Mouse (Mus musculus): ENCODE data around the gene Rnf223. TPM values are rescaled to one million over a fixed set of nuclear protein-coding genes. Genes with fewer than 3 reads are reported as not detected.

The Rnf223 gene
- polyA plus RNA-seq, 2 experiments = 0.13 to 0.27 TPM

- Histone ChIP-seq H3K9me3 (ENCODE audit: control insufficient read depth, low read length) (no peaks in the 10 kb centered on the region), H3K9ac (replicated peaks) (no peak overlapping the region), H3K4me3 (ENCODE audit: insufficient read depth in 1 of 2, low read depth in 2 of 2, low read length in 2 of 2) (no peak overlapping the region), H3K27ac (no peak overlapping the region), H3K36me3 (replicated peaks; ENCODE audit: control insufficient read depth, insufficient read depth, low read depth) (peaks cover 7% of the 10 kb centered on the region), H3K4me1 (replicated peaks; ENCODE audit: control insufficient read depth in 2 of 2, insufficient read depth in 2 of 2, low read length in 1 of 2) (peaks cover 0 to 4% of the 10 kb centered on the region in 2 experiments; a peak in 2 of 4 replicates), H3K27me3 (ENCODE audit: control insufficient read depth, insufficient read depth, low read length) (no peaks in the 10 kb centered on the region), H3K4me2 (ENCODE audit: low read depth) (no peak overlapping the region)
- DNase-seq (ENCODE audit: low read depth in 3 of 3, low spot score in 3 of 3) (peak in 1 of 3 experiments; percentile 20), ATAC-seq (ENCODE audit: insufficient read depth) (no peak)
- WGBS (ENCODE audit: insufficient replicate concordance) = 69% methylated on average over 7 of the region's 7 CpGs
- TF ChIP-seq EP300 (IDR thresholded peaks at IDR 0.05; ENCODE audit: low read depth) = no peak
- no peak for TF ChIP-seq CTCF (IDR thresholded peaks at IDR 0.05; ENCODE audit: low read depth)
Measured at GRCm38 (mm10) chr4:156126841-156127240, 3.5 kb upstream of the Rnf223 start.

- H3K36me3 ChIP-seq (replicated peaks; ENCODE audit: control insufficient read depth, insufficient read depth, low read depth) = peaks cover 3% of the 10 kb centered on the region
- no peak overlapping the region for H3K27ac ChIP-seq
- H3K9ac ChIP-seq (replicated peaks) = no peak overlapping the region
- H3K4me2 ChIP-seq (ENCODE audit: low read depth) = no peak overlapping the region
- peaks cover 0 to 4% of the 10 kb centered on the region in 2 experiments; a peak in 2 of 4 replicates for H3K4me1 ChIP-seq (replicated peaks; ENCODE audit: control insufficient read depth in 2 of 2, insufficient read depth in 2 of 2, low read length in 1 of 2)
- no peak for TF ChIP-seq EP300 (IDR thresholded peaks at IDR 0.05; ENCODE audit: low read depth)
- H3K4me3 ChIP-seq (ENCODE audit: insufficient read depth in 1 of 2, low read depth in 2 of 2, low read length in 2 of 2) = no peak overlapping the region
- H3K9me3 ChIP-seq (ENCODE audit: control insufficient read depth, low read length) = no peaks in the 10 kb centered on the region
- ATAC-seq (ENCODE audit: insufficient read depth) (no peak), DNase-seq (ENCODE audit: low read depth in 3 of 3, low spot score in 3 of 3) (no peak)
- H3K27me3 ChIP-seq (ENCODE audit: control insufficient read depth, insufficient read depth, low read length) = no peaks in the 10 kb centered on the region
- WGBS (ENCODE audit: insufficient replicate concordance) = 61% methylated on average over 5 of the region's 5 CpGs
Measured at GRCm38 (mm10) chr4:156128746-156129145, 1.6 kb upstream of the Rnf223 start.

- 66% methylated on average over 10 of the region's 10 CpGs for WGBS (ENCODE audit: insufficient replicate concordance)
- ATAC-seq (ENCODE audit: insufficient read depth) (no peak), DNase-seq (ENCODE audit: low read depth in 3 of 3, low spot score in 3 of 3) (no peak)
Measured at GRCm38 (mm10) chr4:156130940-156131339, 627 bp downstream of the Rnf223 start.

GRCm38 (mm10) chr4:156133334-156133733 lies 3.0 kb downstream of the Rnf223 start:
- Histone ChIP-seq H3K27ac (no peak overlapping the region), H3K36me3 (replicated peaks; ENCODE audit: control insufficient read depth, insufficient read depth, low read depth) (no peaks in the 10 kb centered on the region), H3K4me3 (ENCODE audit: insufficient read depth in 1 of 2, low read depth in 2 of 2, low read length in 2 of 2) (no peak overlapping the region), H3K4me2 (ENCODE audit: low read depth) (no peak overlapping the region), H3K4me1 (replicated peaks; ENCODE audit: control insufficient read depth in 2 of 2, insufficient read depth in 2 of 2, low read length in 1 of 2) (no peaks in the 10 kb centered on the region), H3K9ac (replicated peaks) (no peak overlapping the region), H3K9me3 (ENCODE audit: control insufficient read depth, low read length) (no peaks in the 10 kb centered on the region), H3K27me3 (ENCODE audit: control insufficient read depth, insufficient read depth, low read length) (no peaks in the 10 kb centered on the region)
- TF ChIP-seq EP300 (IDR thresholded peaks at IDR 0.05; ENCODE audit: low read depth) (no peak), CTCF (IDR thresholded peaks at IDR 0.05; ENCODE audit: low read depth) (no peak)
- WGBS (ENCODE audit: insufficient replicate concordance) = 62% methylated on average over 5 of the region's 5 CpGs
- ATAC-seq (ENCODE audit: insufficient read depth) (no peak), DNase-seq (ENCODE audit: low read depth in 3 of 3, low spot score in 3 of 3) (no peak)

More at GRCm38 (mm10) chr4:156130940-156131339, 627 bp downstream of the Rnf223 start:
- H3K36me3 ChIP-seq (replicated peaks; ENCODE audit: control insufficient read depth, insufficient read depth, low read depth) = no peaks in the 10 kb centered on the region
- no peak overlapping the region for H3K4me3 ChIP-seq (ENCODE audit: insufficient read depth in 1 of 2, low read depth in 2 of 2, low read length in 2 of 2)
- peaks cover 0 to 4% of the 10 kb centered on the region in 2 experiments; a peak in 2 of 4 replicates for H3K4me1 ChIP-seq (replicated peaks; ENCODE audit: control insufficient read depth in 2 of 2, insufficient read depth in 2 of 2, low read length in 1 of 2)
- H3K4me2 ChIP-seq (ENCODE audit: low read depth) = no peak overlapping the region
- H3K27ac ChIP-seq = no peak overlapping the region
- H3K9ac ChIP-seq (replicated peaks) = no peak overlapping the region
- no peaks in the 10 kb centered on the region for H3K27me3 ChIP-seq (ENCODE audit: control insufficient read depth, insufficient read depth, low read length)
- H3K9me3 ChIP-seq (ENCODE audit: control insufficient read depth, low read length) = no peaks in the 10 kb centered on the region
- no peak for TF ChIP-seq CTCF (IDR thresholded peaks at IDR 0.05; ENCODE audit: low read depth)
- no peak for TF ChIP-seq EP300 (IDR thresholded peaks at IDR 0.05; ENCODE audit: low read depth)

GRCm38 (mm10) chr4:156133943-156134605 lies 3.8 kb downstream of the Rnf223 start:
- Histone ChIP-seq H3K4me1 (replicated peaks; ENCODE audit: control insufficient read depth in 2 of 2, insufficient read depth in 2 of 2, low read length in 1 of 2) (no peaks in the 10 kb centered on the region), H3K36me3 (replicated peaks; ENCODE audit: control insufficient read depth, insufficient read depth, low read depth) (no peaks in the 10 kb centered on the region), H3K4me3 (ENCODE audit: insufficient read depth in 1 of 2, low read depth in 2 of 2, low read length in 2 of 2) (no peak overlapping the region), H3K27ac (no peak overlapping the region), H3K9ac (replicated peaks) (no peak overlapping the region), H3K27me3 (ENCODE audit: control insufficient read depth, insufficient read depth, low read length) (no peaks in the 10 kb centered on the region), H3K9me3 (ENCODE audit: control insufficient read depth, low read length) (peaks cover 2% of the 10 kb centered on the region; the same call in 1 of the 2 replicates), H3K4me2 (ENCODE audit: low read depth) (no peak overlapping the region)
- no peak for TF ChIP-seq CTCF (IDR thresholded peaks at IDR 0.05; ENCODE audit: low read depth)
- no peak for TF ChIP-seq EP300 (IDR thresholded peaks at IDR 0.05; ENCODE audit: low read depth)
- 57% methylated on average over 12 of the region's 12 CpGs for WGBS (ENCODE audit: insufficient replicate concordance)
- DNase-seq (ENCODE audit: low read depth in 3 of 3, low spot score in 3 of 3) = no peak
- ATAC-seq (ENCODE audit: insufficient read depth) = no peak
